Mouse (Mus musculus) hematopoietic stem cell, adult 5-6 weeks (primary cell): ENCODE measurements around the gene Cct4. TPM values are rescaled to one million over a fixed set of nuclear protein-coding genes. Genes with fewer than 3 reads are reported as not detected.

Experiments used
- ATAC-seq, 2 experiments: fragments of 125-278 bp in 1 of 2; replicated peaks in 1 of 2; 2 replicates each; pipeline ENCODE4 v1.8.0; 2016 to 2017; ENCODE audit warnings: inconsistent platforms in 2 of 2, mild to moderate bottlenecking in 2 of 2, moderate number of reproducible peaks in 2 of 2, low read depth in 1 of 2, moderate TSS enrichment in 1 of 2; ENCODE audit not compliant: low FRiP score in 2 of 2, poor library complexity in 2 of 2, severe bottlenecking in 2 of 2, insufficient read depth in 1 of 2, low TSS enrichment in 1 of 2
- total RNA-seq: library from RNA; stranded (forward); fragments of 172-1452, 232-1000 nt; gene quantifications from 2 replicates; pipeline ENCODE4 v1.2.3, GENCODE M21; 2017

Gene Cct4
- total RNA-seq, 1 experiment from 2014 or later: 299 TPM

DNA sequence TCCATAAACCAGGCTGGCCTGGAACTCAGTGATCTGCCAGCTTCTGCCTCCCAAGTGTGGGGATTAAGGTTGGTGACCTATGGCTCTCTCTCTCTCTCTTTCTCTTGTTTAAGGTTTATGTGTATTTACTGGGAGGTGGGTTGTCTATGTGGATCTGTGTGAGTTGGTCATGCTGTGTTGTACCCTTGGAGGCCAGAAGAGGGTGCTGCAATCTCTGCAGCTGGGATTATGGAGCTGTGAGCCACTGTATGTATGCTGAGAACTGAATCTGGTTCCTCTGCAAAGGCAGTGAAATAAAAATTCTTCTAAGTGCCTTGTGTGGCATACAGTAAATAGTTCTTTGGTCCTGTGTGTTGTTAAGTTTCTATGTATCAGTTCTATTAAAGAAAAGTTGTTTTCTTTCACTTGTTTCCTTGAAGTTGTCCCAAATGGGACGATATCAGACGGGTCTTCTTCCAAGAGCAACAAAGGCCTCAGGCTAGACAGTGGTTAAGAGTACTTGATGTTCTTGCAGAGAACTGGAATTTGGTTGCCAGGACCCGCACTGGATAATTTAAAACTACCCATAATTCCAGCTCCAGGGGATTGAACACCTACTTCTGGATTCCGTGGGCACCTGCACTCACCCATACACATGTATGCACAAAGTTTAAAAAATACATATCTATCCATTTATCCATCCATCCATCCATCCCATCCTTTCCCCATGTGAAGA is 23.4 kb downstream of the Cct4 start:
- no peak for ATAC-seq

DNA sequence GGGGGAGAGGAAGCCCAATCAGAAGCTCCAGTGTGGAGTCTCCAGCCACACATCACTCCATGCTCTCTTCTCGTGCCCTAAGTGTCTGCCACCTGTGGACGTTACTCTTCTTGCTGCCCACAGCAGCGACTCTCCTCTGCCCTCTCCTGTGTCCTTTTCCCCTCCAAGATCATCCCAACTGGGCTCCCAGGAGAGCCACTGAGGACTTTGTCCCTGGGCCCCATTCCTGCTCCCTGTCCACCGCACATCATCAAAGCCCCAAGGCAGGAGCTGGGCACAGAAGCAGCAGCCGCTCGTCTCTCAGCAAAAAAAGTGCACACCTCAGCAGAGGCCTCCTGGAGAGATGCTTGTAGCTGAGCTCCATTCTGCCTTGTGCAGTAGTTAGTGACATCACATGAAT is 24.7 kb downstream of the Cct4 start:
- no peak for ATAC-seq

DNA sequence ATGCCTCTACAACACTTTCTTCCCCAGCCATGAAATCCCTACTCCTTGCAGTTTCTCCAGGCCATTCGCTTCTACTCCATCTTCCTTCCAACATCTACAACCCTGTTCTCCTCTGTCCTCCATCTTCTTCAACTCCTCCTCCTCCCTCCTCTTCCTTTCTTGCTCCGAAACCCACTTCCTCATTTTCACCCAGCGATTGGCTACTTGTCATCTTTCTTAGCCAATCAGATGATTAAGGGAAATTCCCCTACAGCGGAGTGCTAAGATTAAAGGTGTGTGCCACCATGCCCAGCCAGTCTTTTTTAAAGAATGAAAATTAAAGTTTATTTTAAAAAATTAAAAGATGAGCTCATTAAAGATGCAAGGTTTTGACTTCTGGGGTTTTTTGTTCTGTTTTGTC is 27.6 kb downstream of the Cct4 start:
- ATAC-seq: no peak

DNA sequence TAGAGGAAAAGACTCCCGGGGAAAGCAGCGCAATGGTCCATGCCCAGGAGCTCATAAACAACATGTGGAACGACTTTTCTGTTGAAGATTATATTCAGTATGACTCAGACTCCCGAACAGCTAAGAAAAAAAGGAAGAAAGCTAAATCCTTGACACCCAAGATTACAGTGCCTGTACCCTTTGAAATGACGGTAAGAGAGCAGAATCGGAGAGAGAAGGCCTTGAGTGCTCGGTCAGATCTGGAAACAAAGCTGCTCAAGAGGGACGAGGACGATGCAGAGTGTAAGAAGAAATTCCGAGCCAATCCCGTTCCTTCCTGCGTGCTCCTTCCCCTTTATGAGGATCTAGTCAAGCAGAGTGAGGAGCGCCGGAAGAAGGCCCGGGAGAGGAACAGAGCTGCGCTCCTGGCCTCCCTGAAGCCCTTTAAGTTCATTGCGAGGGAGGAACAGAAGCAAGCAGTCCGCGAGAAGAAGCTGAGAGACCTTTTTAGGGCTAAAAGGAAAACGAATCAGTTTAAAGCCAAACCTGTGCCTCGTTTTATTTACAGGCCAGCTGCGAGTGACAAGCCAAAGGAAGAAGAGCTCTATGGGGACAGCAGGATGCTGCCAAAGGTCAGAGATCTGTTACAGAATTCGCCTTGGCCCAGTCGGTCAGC is 29.9 kb downstream of the Cct4 start:
- ATAC-seq: no peak

DNA sequence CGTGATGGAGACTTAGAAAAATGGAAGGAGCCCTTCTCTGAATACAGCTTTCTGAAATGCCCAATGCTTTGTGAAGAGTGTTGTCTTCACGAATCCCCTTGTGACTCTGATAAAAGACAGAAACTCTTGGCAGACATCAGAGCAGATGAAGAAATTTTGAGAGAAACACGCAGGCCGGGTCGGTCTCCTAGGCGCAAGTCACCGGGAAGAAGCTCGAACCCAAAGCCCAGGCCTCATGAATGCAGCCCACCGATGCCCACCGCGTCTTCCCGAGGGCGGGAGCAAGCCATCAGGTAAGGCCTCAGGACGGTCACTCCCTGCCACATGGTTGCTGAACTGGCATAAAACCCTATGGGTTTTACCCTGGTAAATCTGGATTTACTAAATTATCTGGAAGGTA is 30.5 kb downstream of the Cct4 start:
- ATAC-seq: no peak

DNA sequence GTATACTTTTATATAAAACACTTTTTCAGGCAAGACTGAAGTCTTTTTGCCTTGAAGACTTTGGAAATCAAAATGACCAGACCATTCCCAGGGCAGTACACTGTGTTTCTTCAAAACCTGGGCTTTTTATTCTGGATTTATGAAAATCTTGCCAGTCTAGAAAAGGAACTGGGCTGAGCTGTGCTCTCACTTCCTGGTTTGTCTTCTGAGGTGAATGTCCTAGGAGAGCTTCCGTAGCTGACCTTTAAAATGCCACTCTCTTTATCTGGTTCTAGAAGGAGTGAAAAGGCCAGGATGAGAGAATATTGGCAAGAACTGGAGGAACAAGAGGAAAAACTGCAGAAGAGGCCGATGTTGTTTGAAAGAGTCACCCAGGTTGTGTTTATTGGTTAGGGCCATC is 32.8 kb downstream of the Cct4 start:
- ATAC-seq: no peak

DNA sequence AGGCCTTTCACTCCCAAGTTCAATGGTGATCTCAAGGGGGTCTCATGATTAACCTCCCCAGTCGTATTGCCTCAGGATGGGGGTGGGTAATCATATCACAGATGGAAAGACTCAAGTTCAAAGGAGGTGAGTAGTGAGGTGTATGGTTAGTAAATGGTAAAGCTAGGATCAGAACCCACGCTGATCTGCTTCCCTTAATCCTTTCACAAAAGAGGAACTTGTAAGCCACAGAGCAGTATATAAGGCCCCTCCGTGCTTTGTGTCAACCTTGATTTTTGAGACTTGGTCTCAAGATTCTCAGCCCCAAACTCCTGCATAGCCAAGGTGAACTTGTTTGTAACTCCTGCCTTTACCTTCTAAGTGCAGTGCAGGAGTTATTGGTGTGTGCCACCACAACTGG is 33.9 kb downstream of the Cct4 start:
- peak; percentile 39 to 56 for ATAC-seq

DNA sequence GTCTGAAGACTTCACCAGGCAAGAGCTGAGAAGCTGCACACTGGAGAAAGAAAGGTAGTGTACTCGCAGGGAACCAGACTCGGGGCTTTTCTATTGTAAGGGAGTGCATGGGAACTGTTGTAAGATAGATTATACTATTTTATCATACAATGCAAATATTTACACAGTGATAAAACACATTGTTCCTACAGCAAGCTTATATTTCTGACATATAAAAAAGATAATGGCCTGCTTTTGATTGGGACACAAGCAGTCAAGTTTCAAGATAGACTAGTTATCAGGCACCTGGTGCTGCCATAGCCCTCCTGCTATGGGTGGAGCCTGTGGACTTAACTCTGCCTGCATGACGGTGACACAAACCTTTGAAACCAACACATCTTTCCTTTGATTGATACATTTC is 38.6 kb downstream of the Cct4 start:
- no peak for ATAC-seq

DNA sequence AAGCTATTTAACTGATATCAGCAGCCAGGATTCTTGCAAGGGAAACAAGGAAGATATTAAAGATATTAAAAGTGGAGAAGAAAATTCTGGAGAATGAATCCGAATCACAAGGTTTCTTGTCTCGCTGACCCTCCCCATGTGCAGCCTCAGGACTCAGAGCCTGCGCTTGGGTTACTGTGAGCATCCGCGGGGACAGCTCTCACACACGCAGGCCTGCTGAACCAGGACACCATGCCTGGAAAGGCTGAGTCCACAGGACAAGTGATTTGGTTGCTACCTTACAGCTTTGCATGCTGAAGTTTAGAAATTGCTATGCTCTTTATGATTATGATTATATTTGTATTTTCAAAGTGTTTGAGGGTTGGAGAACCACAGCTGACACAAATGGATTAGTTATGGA is 39.1 kb downstream of the Cct4 start:
- ATAC-seq: no peak

DNA sequence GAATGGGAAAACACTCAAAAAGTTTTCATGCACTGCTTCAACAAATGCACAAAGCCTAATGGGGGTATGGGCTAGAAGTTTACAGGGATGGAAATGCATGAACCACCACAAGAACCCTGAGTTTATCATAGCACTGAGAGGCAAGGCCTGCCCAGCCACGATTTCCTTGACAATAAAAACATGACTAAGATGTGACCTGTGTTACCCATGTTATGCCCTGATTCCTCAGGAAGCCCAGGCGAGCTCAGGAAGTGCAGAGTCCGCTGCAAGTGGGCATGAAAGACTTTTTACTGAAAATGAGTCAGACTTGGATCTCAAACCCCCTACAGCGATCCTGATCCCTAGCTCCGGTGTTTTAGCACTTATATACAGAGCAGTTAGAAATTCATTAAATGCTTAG is 56.9 kb downstream of the Cct4 start:
- no peak for ATAC-seq

DNA sequence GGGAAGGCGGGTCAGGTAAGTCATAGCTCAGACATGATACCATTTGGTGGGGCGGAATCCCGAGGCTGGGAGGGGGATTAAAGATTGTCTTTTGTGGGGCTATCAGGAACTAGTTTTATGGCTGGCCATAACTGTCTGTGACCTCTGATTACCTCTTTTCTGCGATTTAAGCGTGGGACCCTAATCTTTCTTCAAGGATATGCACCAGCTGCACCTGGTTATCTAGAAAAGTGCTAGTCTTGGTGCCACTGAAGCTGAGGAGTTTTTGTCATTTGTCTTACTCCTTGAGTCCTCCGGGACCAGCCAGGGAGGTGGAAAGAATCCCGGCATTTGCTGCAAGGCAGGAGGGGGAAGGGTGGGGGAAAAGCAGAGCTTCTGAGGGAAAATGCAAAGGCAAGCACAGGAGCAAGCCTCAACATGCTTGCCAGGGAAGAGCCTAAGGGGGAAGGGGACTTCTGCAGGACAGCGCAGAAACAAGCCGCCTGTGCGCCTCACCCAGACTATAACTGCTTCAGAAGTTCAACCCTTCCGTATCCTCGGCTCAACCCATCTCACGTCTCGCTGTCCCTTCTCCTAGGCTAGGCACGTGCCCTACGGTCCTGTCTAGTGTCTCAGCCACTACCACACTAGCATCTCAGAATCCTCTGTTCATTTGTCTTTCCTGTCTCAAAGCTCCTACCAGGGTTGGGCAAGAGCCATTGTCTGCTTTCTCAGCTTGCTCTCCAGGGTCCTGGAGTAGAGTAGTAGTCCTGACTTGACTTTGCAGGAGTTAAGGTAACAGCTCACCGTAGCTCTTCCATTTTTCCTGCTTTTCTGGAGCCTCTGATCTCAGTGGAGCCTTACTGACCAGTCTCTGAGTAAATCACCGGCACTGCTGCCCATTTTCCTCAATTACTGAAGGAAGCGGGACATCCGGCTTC is 57.6 kb downstream of the Cct4 start:
- ATAC-seq: peak; percentile 39 to 53; a peak in 3 of 4 replicates

DNA sequence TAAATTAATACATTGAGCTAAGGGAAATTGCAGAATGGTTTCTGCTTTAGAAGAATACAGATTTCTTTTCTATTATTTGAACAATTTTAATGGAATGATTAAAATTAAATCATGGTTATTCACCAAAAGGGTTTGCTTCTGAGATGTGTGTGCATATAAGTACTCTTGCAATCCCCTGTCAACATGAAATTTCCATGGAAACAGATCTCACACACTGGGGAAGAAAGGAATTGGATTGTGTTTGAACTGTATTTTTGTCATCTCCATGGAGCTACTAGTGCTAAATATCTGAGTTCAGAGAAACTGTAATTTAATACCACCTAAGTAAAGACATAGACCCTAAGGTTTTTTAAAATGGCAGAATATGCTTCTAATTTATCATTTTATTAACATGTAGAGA is 59.3 kb downstream of the Cct4 start:
- no peak for ATAC-seq

DNA sequence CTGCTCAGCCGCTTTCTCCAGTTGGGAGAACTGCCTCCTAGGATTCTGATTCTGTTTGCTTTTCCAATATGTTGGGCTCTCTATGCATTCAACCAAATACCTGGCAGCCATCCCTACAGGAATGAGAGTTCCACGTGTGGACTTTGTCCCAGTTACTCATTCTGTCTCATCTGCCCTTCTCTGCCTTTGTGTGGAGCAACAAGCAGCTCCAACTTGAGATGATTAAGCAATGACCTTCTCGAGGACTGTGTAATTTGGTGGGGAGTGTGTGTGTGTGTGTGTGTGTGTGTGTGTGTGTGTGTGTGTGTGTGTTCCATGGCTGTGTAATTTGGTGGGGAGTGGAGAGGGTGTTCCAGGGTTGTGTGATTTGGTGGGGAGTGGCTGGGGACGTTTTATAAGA is 62.0 kb downstream of the Cct4 start:
- no peak for ATAC-seq

Other genes with a start within 250 kb of the Cct4 start
- gene B3gnt2, start 129.6 kb upstream of the Cct4 start, total RNA-seq: 13.7 and 19.1 TPM in 2 replicates
- 33.6 and 49.6 TPM in 2 replicates for gene Zrsr1, start 18.5 kb upstream of the Cct4 start, total RNA-seq
- 36.3 and 52.4 TPM in 2 replicates for gene Gm28048, start 8.4 kb upstream of the Cct4 start, total RNA-seq
- 66.7 and 79.5 TPM in 2 replicates for gene Commd1, start 8.1 kb upstream of the Cct4 start, total RNA-seq
- 2.3 and 4.2 TPM in 2 replicates for gene Fam161a, start 17.0 kb downstream of the Cct4 start, total RNA-seq